Mouse (Mus musculus) CD4-positive naive resting alpha-beta T cell, adult 76 days (primary cell): ENCODE measurements around the gene Olfr1018. TPM values are rescaled to one million over a fixed set of nuclear protein-coding genes. Genes with fewer than 3 reads are reported as not detected.

Experiments used
- total RNA-seq: library from RNA; stranded (reverse); gene quantifications from one replicate; pipeline ENCODE4 v1.2.4, GENCODE M21; 2023

Gene Olfr1018
- not detected for total RNA-seq

DNA sequence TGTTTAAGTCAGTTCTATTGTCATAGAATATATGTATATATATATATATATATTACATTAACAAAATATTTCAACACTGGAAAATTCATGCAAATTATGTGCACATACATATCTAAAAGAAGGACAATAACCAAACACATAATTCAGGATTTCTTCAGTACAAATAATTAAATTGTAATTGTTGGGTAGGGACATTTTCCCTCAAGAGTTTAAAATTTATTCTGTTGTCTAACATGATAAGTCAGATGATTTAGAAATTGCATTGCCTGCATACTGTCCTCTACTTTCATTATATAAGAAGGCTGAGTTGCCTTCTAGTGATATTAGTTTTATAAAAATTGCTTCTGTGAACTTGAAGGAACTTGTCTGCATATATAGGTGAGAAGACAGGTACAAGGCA lies at the start of gene Olfr1018:
Gene Olfr1018 (plus strand): TSS at position 301 of the 400 bp plus-strand sequence.

GRCm38 (mm10) chr2:85772413-85772812 lies 45.9 kb upstream of the Olfr1018 start, which contains the start of gene Olfr1014:
Gene Olfr1014, plus strand, starts transcription at chr2:85772713.

DNA sequence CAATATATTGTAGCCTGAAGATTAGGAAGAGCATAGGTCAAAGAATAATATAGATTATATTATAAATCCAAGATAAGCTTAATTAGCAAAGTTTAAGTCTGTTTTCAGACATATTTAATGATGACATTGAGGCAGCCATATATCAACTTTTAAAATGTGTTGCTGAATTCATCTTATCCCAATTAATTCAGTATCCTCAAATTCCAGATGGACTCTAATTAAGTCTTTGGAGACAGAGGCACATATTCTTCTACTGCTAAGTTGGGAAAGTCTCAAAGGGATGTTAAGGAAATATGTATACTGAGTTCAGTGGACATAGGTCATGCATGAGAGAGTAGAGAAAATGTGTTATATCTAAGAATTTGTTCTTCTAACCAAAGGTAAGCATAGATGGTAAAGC lies 36.6 kb upstream of the Olfr1018 start, which contains the start of gene Olfr1015:
Gene Olfr1015 (plus strand): TSS at position 301 of the 400 bp plus-strand sequence.

GRCm38 (mm10) chr2:85802444-85802843 lies 15.8 kb upstream of the Olfr1018 start, which contains the start of gene Olfr1016:
Gene Olfr1016, minus strand, starts transcription at chr2:85802544.

GRCm38 (mm10) chr2:85845383-85845782 lies 27.1 kb downstream of the Olfr1018 start, which contains the start of gene Olfr1019:
Gene Olfr1019, minus strand, starts transcription at chr2:85845483.

GRCm38 (mm10) chr2:85846730-85847129 lies 28.5 kb downstream of the Olfr1018 start, which contains the start of gene Olfr1020:
Gene Olfr1020, plus strand, starts transcription at chr2:85847030.

DNA sequence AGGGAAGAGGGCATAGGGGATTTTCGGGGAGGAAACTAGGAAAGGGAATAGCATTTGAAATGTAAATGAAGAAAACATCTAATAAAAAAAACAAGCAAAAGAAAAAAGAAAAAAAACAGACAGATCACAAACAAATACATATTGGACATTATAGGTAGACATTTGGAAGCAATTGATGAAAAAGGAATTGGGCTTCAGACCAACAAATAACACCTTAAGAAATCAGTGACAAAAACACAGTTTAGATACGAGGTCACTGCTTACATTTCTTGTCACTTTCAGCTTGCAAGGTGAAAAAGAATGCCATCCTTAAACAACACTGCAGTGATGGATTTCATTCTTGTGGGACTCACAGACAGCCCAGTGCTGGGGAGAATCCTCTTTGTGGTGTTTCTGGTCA lies 50.0 kb downstream of the Olfr1018 start, which contains the start of gene Olfr1022:
Gene Olfr1022 (plus strand): TSS at position 301 of the 400 bp plus-strand sequence.

Other genes with a start within 250 kb of the Olfr1018 start
- gene Olfr996, start 239.3 kb upstream of the Olfr1018 start, total RNA-seq, result not detected
- not detected for gene Olfr998, start 229.5 kb upstream of the Olfr1018 start, total RNA-seq
- not detected for gene Olfr1000, start 206.6 kb upstream of the Olfr1018 start, total RNA-seq
- gene Olfr1002, start 167.8 kb upstream of the Olfr1018 start, total RNA-seq, result not detected
- not detected for gene Olfr154, start 154.0 kb upstream of the Olfr1018 start, total RNA-seq
- not detected for gene Olfr1006, start 139.7 kb upstream of the Olfr1018 start, total RNA-seq
- not detected for gene Olfr1008, start 129.0 kb upstream of the Olfr1018 start, total RNA-seq
- gene Olfr1009, start 103.1 kb upstream of the Olfr1018 start, total RNA-seq, result not detected
- not detected for gene Olfr1012, start 55.7 kb upstream of the Olfr1018 start, total RNA-seq
- not detected for gene Olfr1013, start 51.4 kb upstream of the Olfr1018 start, total RNA-seq
- not detected for gene Olfr1014, start 45.8 kb upstream of the Olfr1018 start, total RNA-seq
- not detected for gene Olfr1015, start 36.5 kb upstream of the Olfr1018 start, total RNA-seq
- gene Olfr1016, start 15.9 kb upstream of the Olfr1018 start, total RNA-seq, result not detected
- gene Olfr1019, start 27.0 kb downstream of the Olfr1018 start, total RNA-seq, result not detected
- not detected for gene Olfr1020, start 28.6 kb downstream of the Olfr1018 start, total RNA-seq
- gene Olfr1022, start 50.1 kb downstream of the Olfr1018 start, total RNA-seq, result not detected
- not detected for gene Olfr1023, start 67.2 kb downstream of the Olfr1018 start, total RNA-seq
- not detected for gene Olfr1024, start 86.6 kb downstream of the Olfr1018 start, total RNA-seq
- gene Olfr1025-ps1, start 96.7 kb downstream of the Olfr1018 start, total RNA-seq, result not detected
- gene Olfr1026, start 103.1 kb downstream of the Olfr1018 start, total RNA-seq, result not detected
- gene Olfr1028, start 132.0 kb downstream of the Olfr1018 start, total RNA-seq, result not detected
- not detected for gene Olfr1029, start 155.4 kb downstream of the Olfr1018 start, total RNA-seq
- gene Olfr1030, start 160.8 kb downstream of the Olfr1018 start, total RNA-seq, result not detected
- gene Olfr1031, start 171.8 kb downstream of the Olfr1018 start, total RNA-seq, result not detected
- gene Olfr1032, start 187.1 kb downstream of the Olfr1018 start, total RNA-seq, result not detected
- not detected for gene Olfr1033, start 202.2 kb downstream of the Olfr1018 start, total RNA-seq
- gene Olfr1034, start 227.4 kb downstream of the Olfr1018 start, total RNA-seq, result not detected